14 mouse cellular contexts compared by ENCODE assay signal in the genomic region with DNA sequence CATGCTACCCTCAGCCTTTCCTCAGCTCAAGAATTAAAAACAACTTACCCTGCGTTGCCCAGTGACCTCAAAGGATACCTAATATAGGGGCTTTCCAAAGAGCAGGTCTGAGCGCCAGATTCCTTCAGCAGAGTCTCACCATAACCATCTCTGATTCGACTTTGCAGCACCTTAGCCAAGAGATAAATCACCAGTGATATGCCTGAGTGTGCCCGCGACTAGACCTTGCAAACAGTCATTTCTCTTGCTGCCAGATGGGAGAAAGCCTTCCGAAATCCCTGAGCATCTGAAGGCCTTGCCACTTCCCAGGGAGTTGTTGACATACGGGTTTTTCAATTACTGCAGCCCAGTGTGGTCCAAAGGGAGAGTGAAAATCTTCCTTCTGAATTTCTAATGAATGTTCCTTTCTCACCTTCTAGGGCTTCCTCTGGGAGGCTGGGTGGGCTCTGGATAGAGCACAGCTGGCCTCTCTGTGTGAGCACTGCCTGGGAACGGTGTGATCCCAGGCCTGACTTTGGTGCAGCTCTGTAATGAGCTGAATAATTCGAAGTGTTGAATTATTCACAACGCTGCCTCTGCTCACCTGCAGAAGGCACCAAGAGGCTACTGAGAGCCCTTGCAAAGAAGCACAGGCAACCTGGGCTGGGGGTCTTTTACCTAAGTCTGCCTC.
DNase-seq lines count a peak whose midpoint lies in the region; ATAC-seq and TF ChIP-seq lines count a peak whose summit lies in the region.
"Had no signal": no experiment of that assay in that cellular context is flagged by ENCODE, and none has a peak within 500 bp of the region (broad histone marks: within the 10 kb centered on the region; RNA-seq: fewer than 3 reads in every experiment).

No protein-coding gene starts in this region.

- no peak overlapping the region for H3K4me2 ChIP-seq in kidney, postnatal 0 days (ENCODE audit: low read length)
- H3K4me2 ChIP-seq: heart, embryonic 12.5 days; intestine, embryonic 15.5 days; limb, embryonic 12.5 days had no signal

- no peak overlapping the region for H3K4me3 ChIP-seq in kidney, postnatal 0 days (replicated peaks; ENCODE audit: low read depth, low read length)
- H3K4me3 ChIP-seq: erythroblast, embryonic 14.5 days; heart, embryonic 12.5 days; intestine, embryonic 15.5 days; limb, embryonic 12.5 days had no signal

- H3K9ac ChIP-seq in kidney, postnatal 0 days (ENCODE audit: low read depth, low read length), result no peak overlapping the region
- H3K9ac ChIP-seq: heart, embryonic 12.5 days; intestine, embryonic 15.5 days; limb, embryonic 12.5 days had no signal

- no peaks in the 10 kb centered on the region for H3K9me3 ChIP-seq in kidney, postnatal 0 days (replicated peaks; ENCODE audit: low read length)
- H3K9me3 ChIP-seq: heart, embryonic 12.5 days; intestine, embryonic 15.5 days; limb, embryonic 12.5 days had no signal

- 31% methylated on average over 10 of the region's 10 CpGs for WGBS in kidney, postnatal 0 days

- H3K27ac ChIP-seq in kidney, postnatal 0 days, result no peak overlapping the region
- H3K27ac ChIP-seq: intestine, embryonic 15.5 days; limb, embryonic 12.5 days had no signal

- no peaks in the 10 kb centered on the region for H3K27me3 ChIP-seq in kidney, postnatal 0 days (ENCODE audit: insufficient read depth, low read length)
- H3K27me3 ChIP-seq: heart, embryonic 12.5 days; intestine, embryonic 15.5 days; limb, embryonic 12.5 days had no signal

- no peaks in the 10 kb centered on the region for H3K36me3 ChIP-seq in kidney, postnatal 0 days (ENCODE audit: insufficient read depth, low read length)
- H3K36me3 ChIP-seq: heart, embryonic 12.5 days; intestine, embryonic 15.5 days; limb, embryonic 12.5 days had no signal

- TF ChIP-seq CTCF in kidney, postnatal 0 days (IDR thresholded peaks at IDR 0.05; ENCODE audit: low read depth), result no peak

- no peak for ATAC-seq in kidney, postnatal 0 days (replicated peaks; ENCODE audit: low FRiP score, low read depth)
- ATAC-seq: intestine, embryonic 15.5 days had no signal

- peak; percentile 49 for DNase-seq in adrenal gland, adult 2 months
- no peak for DNase-seq in adrenal gland, postnatal 4 days (ENCODE audit: low spot score in 2 of 2)
- peak; percentile 11 for DNase-seq in kidney, postnatal 0 days (ENCODE audit: low spot score)
- no peak for DNase-seq in kidney, adult 8-10 months
- peak; percentile 3 for DNase-seq in gastrocnemius, postnatal 14 days
- peak; percentile 79 for DNase-seq in skeletal muscle tissue, adult 2 months (ENCODE audit: low read depth, low spot score)
- no peak for DNase-seq in layer of hippocampus, adult 8-10 months (ENCODE audit: low spot score in 2 of 2)
- DNase-seq in urinary bladder, postnatal 14 days (ENCODE audit: low spot score), result no peak
- DNase-seq: lung, adult 18-20 months; thymus, postnatal 4 days had no signal

- no peaks in the 10 kb centered on the region for H3K4me1 ChIP-seq in kidney, postnatal 0 days (replicated peaks; ENCODE audit: insufficient read depth, low read length)
- H3K4me1 ChIP-seq: intestine, embryonic 15.5 days; limb, embryonic 12.5 days had no signal

- intact Hi-C loops in gastrocnemius, postnatal 14 days (cut with DNase I; ENCODE audit: low total_unique reads), result no loop called here

Comparison
In these comparisons a context has a peak if more than half of its experiments do, and no peak if none do; other contexts are left out.
1. DNase-seq: peak in adrenal gland, adult 2 months (single experiment), kidney, postnatal 0 days (single experiment), gastrocnemius, postnatal 14 days (single experiment) and skeletal muscle tissue, adult 2 months (single experiment); none in adrenal gland, postnatal 4 days (0 of 2), kidney, adult 8-10 months (0 of 2), layer of hippocampus, adult 8-10 months (0 of 2) and urinary bladder, postnatal 14 days (single experiment).